Mouse (Mus musculus) hindbrain, embryonic 14.5 days (tissue): ENCODE measurements around the gene 4930544D05Rik. TPM values are rescaled to one million over a fixed set of nuclear protein-coding genes. Genes with fewer than 3 reads are reported as not detected.

Experiments used
- ATAC-seq: fragments of 200-750 bp; cut with Nextera tagmentation; 2 replicates; pipeline ENCODE4 v1.8.0; 2017; ENCODE audit warnings: moderate number of reproducible peaks, mild to moderate bottlenecking, moderate TSS enrichment, moderate library complexity; ENCODE audit not compliant: low FRiP score
- DNase-seq: peaks from one replicate; pipeline ENCODE4 v3.0.0-alpha.2; 2015; ENCODE audit warnings: low spot score
- H3K27ac ChIP-seq: fragments of 300-500 bp; sonication (generic); 2 replicates; pipeline ENCODE4 v1.5.1; 2014; ENCODE audit warnings: mild to moderate bottlenecking, moderate library complexity
- H3K27me3 ChIP-seq: fragments of 300-500 bp; sonication (generic); 2 replicates; pipeline ENCODE4 v1.6.1; 2014; ENCODE audit warnings: mild to moderate bottlenecking, low read length, mixed read lengths; ENCODE audit not compliant: control insufficient read depth, insufficient read depth
- H3K36me3 ChIP-seq: fragments of 300-500 bp; sonication (generic); replicated peaks from 2 replicates; pipeline ENCODE4 v1.6.1; 2014; ENCODE audit not compliant: control insufficient read depth, insufficient read depth
- H3K4me1 ChIP-seq: fragments of 300-500 bp; sonication (generic); replicated peaks from 2 replicates; pipeline ENCODE4 v1.6.1; 2014; ENCODE audit warnings: antibody characterized with exemption, low read length, mixed read lengths; ENCODE audit not compliant: control insufficient read depth, insufficient read depth
- H3K4me2 ChIP-seq: fragments of 300-500 bp; sonication (generic); replicated peaks from 2 replicates; pipeline ENCODE4 v1.6.1; 2014; ENCODE audit warnings: mild to moderate bottlenecking, moderate library complexity
- H3K4me3 ChIP-seq: fragments of 300-500 bp; sonication (generic); replicated peaks from 2 replicates; pipeline ENCODE4 v1.5.1; 2014; ENCODE audit warnings: mild to moderate bottlenecking, low read length
- H3K9ac ChIP-seq: fragments of 300-500 bp; sonication (generic); 2 replicates; pipeline ENCODE4 v1.6.1; 2014
- H3K9me3 ChIP-seq: fragments of 300-500 bp; sonication (generic); 2 replicates; pipeline ENCODE4 v1.6.1; 2016; ENCODE audit warnings: low read length; ENCODE audit not compliant: control insufficient read depth
- WGBS: fragments of 180-500 bp; shearing (Covaris S2); extraction: QIAGEN DNeasy Blood & Tissue Kit; methylation state at CpG from one replicate; pipeline ENCODE4 v1.1.7; 2014; 5-methylcytosine and 5-hydroxymethylcytosine counted together
- polyA plus RNA-seq: library from polyadenylated mRNA; unstranded; fragments of >200 nt; fragmentation: Nextera tagmentation; extraction: Ambion mirVana; gene quantifications from 2 replicates; pipeline ENCODE4 v1.2.1, GENCODE M21; 2014

Gene 4930544D05Rik
- polyA plus RNA-seq, 1 experiment from 2014 or later, result not detected

DNA sequence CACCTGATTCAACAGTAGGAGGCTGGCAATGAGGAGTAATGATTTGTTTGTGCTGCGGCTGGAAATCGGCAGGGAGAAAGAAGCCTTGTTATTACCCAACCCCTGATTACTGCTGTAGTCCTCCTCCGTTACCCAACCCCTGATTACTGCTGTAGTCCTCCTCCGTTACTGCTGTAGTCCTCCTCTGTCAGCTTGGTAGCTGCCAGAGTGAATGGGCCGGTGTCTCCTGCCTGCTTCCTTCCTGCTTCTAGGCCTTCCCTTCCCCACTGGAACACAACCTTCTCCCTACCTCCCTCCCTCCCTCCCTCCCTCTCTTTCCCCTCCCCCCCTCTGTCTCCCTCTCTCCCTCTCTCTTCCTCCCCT is 35.3 kb upstream of the 4930544D05Rik start:
- H3K9ac ChIP-seq, result no peak overlapping the region
- 78% methylated on average over 5 of the region's 5 CpGs for WGBS
- H3K27me3 ChIP-seq, result no peaks in the 10 kb centered on the region
- H3K9me3 ChIP-seq, result no peaks in the 10 kb centered on the region
- H3K4me2 ChIP-seq, result no peak overlapping the region
- ATAC-seq (no peak), DNase-seq (no peak)
- H3K27ac ChIP-seq, result no peak overlapping the region
- no peak overlapping the region for H3K4me3 ChIP-seq
- peaks cover 30% of the 10 kb centered on the region for H3K4me1 ChIP-seq
- no peaks in the 10 kb centered on the region for H3K36me3 ChIP-seq

DNA sequence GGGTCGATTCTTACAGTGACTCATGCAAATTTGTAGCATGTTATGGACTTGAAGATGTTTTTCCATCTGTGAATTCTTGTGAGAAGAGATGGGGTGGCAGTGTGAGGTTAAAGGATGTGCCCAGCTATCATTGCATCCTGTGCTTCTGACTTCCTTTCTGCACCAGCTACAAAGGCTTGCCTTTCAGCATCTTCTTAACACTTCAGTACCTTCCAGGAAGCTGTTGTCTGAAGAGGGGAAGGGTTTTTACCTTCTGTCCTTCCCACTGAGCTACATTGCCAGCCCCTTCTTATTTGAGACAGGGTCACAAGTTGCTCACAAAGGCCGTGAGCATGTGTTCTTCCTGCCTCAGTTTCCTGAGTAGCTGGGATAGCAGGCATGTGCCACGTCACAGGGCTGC is 34.7 kb upstream of the 4930544D05Rik start:
- Histone ChIP-seq H3K9me3 (no peaks in the 10 kb centered on the region), H3K36me3 (no peaks in the 10 kb centered on the region), H3K4me3 (no peak overlapping the region), H3K4me1 (peaks cover 31% of the 10 kb centered on the region), H3K4me2 (no peak overlapping the region), H3K9ac (no peak overlapping the region), H3K27me3 (no peaks in the 10 kb centered on the region), H3K27ac (no peak overlapping the region)
- DNase-seq (no peak), ATAC-seq (no peak)
- 84% methylated on average over 3 of the region's 3 CpGs for WGBS

DNA sequence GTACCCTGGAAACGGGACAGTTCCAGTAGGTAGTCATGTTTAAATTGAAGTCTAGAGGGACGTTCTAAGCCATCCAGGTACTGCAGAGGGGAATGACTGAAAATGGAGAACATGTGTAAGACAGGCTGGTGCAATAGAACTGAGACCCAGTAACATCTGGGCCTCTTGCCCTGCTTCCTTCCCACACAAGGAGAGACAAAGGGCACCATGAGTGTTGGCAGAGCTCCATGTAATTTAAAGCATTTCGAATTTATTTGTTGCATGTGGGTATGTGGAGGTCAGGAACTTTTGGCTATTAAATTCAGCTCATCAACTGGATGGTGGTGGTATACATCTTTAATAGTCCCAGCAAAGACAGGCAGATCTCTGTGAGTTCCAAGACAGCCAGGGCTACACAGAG is 33.5 kb upstream of the 4930544D05Rik start:
- no peak for ATAC-seq
- DNase-seq, result no peak
- no peak overlapping the region for H3K4me3 ChIP-seq
- no peaks in the 10 kb centered on the region for H3K36me3 ChIP-seq
- WGBS, result 76% methylated on average over 3 of the region's 3 CpGs
- H3K27me3 ChIP-seq, result no peaks in the 10 kb centered on the region
- H3K4me2 ChIP-seq, result no peak overlapping the region
- H3K27ac ChIP-seq, result no peak overlapping the region
- no peaks in the 10 kb centered on the region for H3K9me3 ChIP-seq
- H3K9ac ChIP-seq, result no peak overlapping the region
- peaks cover 25% of the 10 kb centered on the region for H3K4me1 ChIP-seq

DNA sequence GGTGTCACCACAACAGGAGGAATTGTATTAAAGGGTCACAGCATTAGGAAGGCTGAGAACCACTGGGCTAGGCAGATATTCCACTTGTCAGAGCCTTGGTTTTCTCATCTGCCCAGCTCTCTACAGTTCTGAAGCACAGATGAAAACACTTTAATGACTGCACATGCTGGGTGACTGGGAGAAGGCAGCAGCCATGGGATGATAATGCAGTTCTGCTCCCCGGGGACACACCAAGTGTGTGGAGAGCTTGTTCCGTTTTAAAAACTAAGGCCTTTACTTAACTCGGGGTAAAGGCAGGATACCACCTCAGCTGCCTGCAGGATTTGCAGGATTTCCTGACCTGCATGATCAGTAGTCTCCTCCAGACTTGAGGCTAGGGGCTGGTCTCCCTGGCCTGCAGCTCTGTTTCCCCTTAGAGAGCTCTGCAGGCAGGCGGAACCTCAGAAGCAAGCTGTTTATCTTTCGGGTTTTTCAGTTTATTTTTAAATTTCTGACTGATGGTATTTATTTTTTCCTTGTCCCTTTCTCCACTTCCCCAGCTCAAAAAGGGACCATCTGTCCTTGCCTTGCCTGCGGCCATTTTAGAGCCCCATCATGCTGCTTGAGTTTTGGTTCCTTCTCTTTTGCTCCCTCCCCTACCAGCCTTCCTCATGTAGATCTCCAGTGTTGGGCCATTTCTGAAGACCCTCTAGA is 32.5 kb upstream of the 4930544D05Rik start:
- 72% methylated on average over 6 of the region's 6 CpGs for WGBS
- Histone ChIP-seq H3K27ac (0 out of 2 replicates have a peak overlapping the region, but pooled peaks have one; percentile 53), H3K9ac (no peak overlapping the region), H3K9me3 (no peaks in the 10 kb centered on the region), H3K4me1 (peaks cover 19% of the 10 kb centered on the region), H3K4me2 (no peak overlapping the region), H3K36me3 (no peaks in the 10 kb centered on the region), H3K27me3 (no peaks in the 10 kb centered on the region), H3K4me3 (no peak overlapping the region)
- no peak for DNase-seq
- ATAC-seq, result no peak

DNA sequence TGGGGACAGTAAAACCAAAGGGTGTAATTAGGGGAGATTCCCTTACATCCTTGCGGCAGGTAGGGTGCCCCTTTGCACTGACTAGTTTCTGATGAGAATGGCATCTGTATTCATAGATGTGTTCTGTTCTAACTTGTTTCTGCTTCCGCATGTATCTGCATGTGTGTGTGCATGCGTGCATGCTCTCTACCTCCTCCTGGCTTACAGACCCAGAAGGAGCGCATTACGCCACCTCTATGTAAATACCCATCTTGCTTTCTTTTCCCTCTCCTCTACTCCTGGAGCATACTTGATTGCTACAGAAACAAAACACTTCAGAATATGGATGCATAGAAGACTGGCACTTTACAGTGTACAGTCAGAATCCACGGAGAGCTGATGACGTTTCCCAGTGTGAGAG is 31.9 kb upstream of the 4930544D05Rik start:
- H3K9ac ChIP-seq, result no peak overlapping the region
- DNase-seq (no peak), ATAC-seq (no peak)
- H3K27ac ChIP-seq, result no peak overlapping the region
- no peaks in the 10 kb centered on the region for H3K9me3 ChIP-seq
- no peak overlapping the region for H3K4me3 ChIP-seq
- no peak overlapping the region for H3K4me2 ChIP-seq
- 93% methylated on average over 7 of the region's 7 CpGs for WGBS
- no peaks in the 10 kb centered on the region for H3K27me3 ChIP-seq
- H3K4me1 ChIP-seq, result peaks cover 15% of the 10 kb centered on the region; the same call in 1 of the 2 replicates
- H3K36me3 ChIP-seq, result no peaks in the 10 kb centered on the region

DNA sequence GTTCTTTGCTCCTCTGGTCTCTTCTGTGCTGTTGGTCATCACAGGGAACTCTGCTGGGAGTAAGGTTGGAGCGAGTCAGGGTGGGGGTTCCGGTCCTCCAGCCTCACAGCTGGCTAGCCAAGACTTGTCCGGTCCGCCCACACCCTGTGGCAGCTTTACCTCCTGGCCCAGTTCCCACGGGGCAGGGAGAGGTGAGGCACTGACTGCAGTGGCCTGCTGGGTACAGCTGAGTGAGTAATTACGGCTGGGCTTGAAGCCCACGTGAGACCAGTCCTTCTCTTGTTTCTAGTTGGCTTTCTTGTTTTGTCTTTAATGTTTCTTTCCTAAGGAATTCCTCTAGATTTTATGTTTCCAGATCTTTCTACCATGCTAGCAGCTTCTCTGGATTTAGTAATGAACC is 30.2 kb upstream of the 4930544D05Rik start:
- Histone ChIP-seq H3K36me3 (no peaks in the 10 kb centered on the region), H3K9ac (no peak overlapping the region), H3K27me3 (no peaks in the 10 kb centered on the region), H3K4me2 (no peak overlapping the region), H3K4me1 (peaks cover 15% of the 10 kb centered on the region; the same call in 1 of the 2 replicates), H3K27ac (peak overlapping the region; percentile 9; the same call in 1 of the 2 replicates), H3K4me3 (no peak overlapping the region), H3K9me3 (no peaks in the 10 kb centered on the region)
- 52% methylated on average over 7 of the region's 7 CpGs for WGBS
- ATAC-seq (peak; percentile 57; the same call in 1 of the 2 replicates), DNase-seq (no peak)

DNA sequence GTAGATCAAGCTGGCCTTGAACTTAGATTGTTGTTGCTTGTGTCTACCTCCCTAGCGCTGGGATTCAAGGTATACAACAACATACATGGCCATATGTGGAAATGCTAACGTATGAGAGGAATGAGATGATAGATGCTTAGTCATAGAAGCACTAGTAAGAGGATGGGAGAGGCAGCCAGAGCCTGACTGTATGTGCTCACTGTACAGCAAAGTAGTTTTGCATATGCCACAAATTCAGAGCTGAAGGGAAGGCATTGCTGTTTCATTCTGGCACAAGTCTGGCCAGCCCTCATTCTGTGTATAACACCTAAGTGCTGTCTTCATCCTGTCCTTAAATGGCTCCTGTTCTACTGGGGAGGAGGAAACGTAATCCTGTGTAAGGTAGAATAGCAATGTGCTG is 29.4 kb upstream of the 4930544D05Rik start:
- Histone ChIP-seq H3K9me3 (no peaks in the 10 kb centered on the region), H3K4me1 (peaks cover 15% of the 10 kb centered on the region; the same call in 1 of the 2 replicates), H3K27me3 (no peaks in the 10 kb centered on the region), H3K4me2 (no peak overlapping the region), H3K36me3 (no peaks in the 10 kb centered on the region), H3K4me3 (no peak overlapping the region), H3K27ac (no peak overlapping the region), H3K9ac (no peak overlapping the region)
- WGBS, result 88% methylated on average over 3 of the region's 3 CpGs
- DNase-seq, result no peak
- no peak for ATAC-seq

DNA sequence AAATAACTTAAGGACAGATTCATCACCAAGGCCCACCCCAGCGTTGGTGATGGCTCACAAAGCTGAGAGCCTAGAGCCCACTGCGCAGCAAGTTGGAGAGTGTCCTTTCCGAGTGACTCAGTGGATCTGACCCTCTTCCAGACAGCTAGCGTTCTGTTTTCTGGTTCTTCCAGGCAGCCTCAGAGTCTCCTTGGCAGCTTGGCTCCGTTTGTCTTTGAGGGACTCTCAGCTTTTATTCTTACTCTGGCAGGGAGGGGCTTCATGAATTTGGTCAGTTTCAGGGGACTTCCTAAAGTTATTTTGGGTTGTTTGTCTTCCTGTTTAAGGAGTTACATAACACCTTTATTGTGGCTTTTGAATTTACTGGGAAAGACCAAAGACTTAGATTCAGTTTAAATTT is 28.7 kb upstream of the 4930544D05Rik start:
- Histone ChIP-seq H3K4me1 (peaks cover 15% of the 10 kb centered on the region; the same call in 1 of the 2 replicates), H3K9ac (no peak overlapping the region), H3K27ac (no peak overlapping the region), H3K4me3 (no peak overlapping the region), H3K36me3 (no peaks in the 10 kb centered on the region), H3K9me3 (no peaks in the 10 kb centered on the region), H3K27me3 (no peaks in the 10 kb centered on the region), H3K4me2 (no peak overlapping the region)
- WGBS, result 77% methylated on average over 5 of the region's 5 CpGs
- ATAC-seq (no peak), DNase-seq (no peak)

DNA sequence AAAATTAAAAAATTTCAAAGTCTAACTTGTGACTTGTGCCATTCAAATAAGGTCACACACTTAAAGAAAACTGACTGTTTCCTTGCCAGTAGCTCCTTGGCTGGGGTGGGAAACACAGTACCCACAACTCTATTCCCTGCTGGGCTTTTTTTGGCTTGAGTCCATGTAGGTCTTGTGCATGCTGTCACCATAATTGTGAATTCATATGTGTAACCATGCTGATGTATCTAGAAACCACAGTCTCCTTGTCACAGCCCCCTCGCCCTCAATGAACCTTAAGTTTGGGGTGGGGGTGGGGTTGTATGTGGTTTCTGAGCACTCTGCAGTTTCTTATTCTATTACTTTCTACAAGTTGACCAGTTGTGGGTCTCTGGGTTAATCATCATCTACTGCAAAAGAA is 23.9 kb upstream of the 4930544D05Rik start:
- Histone ChIP-seq H3K27ac (no peak overlapping the region), H3K4me3 (no peak overlapping the region), H3K27me3 (no peaks in the 10 kb centered on the region), H3K4me2 (no peak overlapping the region), H3K4me1 (peaks cover 4% of the 10 kb centered on the region; the same call in 1 of the 2 replicates), H3K9me3 (no peaks in the 10 kb centered on the region), H3K9ac (no peak overlapping the region), H3K36me3 (no peaks in the 10 kb centered on the region)
- DNase-seq, result no peak
- no peak for ATAC-seq
- 92% methylated on average over 1 of the region's 1 CpGs for WGBS
